Mouse (Mus musculus): Measurements from ENCODE around the gene Avp.

Avp gene

DNA sequence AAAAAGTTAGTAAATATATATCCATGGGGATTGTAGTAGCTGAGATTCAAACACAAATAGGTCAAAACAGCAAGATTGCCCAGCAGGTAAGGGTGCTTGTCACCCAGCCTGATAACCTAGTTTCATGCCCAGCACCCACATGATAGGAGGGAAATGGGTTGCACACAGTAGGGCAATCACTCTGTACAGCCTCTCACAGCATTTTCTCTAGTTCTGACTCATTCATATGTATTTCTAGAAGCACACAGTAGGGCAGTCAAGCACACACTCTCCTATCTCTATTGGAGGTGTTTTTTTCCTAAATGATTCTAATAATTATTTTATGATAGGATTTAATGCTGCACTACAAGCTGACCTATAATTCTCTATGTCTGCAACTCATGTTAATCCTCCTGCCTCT, 12.4 kb downstream of the Avp start:
- no peak for ATAC-seq (ENCODE audit: low TSS enrichment)

DNA sequence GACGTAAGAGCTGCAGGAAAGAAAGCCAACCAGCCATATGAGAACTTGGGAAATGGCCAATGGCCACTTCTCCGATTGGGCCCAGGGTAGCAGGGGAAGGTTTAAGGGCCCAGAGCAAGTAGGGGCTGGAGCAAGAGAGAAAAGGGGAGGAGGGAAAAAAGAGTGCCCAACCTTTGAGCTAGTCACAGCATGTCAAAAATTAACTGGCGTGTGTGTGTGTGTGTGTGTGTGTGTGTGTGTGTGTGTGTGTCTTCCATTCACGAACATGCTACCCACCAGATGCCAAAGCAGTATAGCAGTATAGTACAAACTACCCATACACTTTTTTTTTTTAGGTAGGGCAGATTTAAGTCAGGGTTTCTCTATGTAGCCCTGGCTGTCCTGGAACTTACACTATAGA, 13.4 kb downstream of the Avp start:
- ATAC-seq (ENCODE audit: low TSS enrichment), result no peak

- no peak for ATAC-seq (ENCODE audit: low TSS enrichment)
These were observed 17.4 kb downstream of the Avp start for GRCm38 (mm10) chr2:130564983-130565382.

GRCm38 (mm10) chr2:130564063-130564462, 18.3 kb downstream of the Avp start:
- ATAC-seq (ENCODE audit: low TSS enrichment), result 0 out of 2 replicates have a peak, but pooled peaks have one; percentile 1

DNA sequence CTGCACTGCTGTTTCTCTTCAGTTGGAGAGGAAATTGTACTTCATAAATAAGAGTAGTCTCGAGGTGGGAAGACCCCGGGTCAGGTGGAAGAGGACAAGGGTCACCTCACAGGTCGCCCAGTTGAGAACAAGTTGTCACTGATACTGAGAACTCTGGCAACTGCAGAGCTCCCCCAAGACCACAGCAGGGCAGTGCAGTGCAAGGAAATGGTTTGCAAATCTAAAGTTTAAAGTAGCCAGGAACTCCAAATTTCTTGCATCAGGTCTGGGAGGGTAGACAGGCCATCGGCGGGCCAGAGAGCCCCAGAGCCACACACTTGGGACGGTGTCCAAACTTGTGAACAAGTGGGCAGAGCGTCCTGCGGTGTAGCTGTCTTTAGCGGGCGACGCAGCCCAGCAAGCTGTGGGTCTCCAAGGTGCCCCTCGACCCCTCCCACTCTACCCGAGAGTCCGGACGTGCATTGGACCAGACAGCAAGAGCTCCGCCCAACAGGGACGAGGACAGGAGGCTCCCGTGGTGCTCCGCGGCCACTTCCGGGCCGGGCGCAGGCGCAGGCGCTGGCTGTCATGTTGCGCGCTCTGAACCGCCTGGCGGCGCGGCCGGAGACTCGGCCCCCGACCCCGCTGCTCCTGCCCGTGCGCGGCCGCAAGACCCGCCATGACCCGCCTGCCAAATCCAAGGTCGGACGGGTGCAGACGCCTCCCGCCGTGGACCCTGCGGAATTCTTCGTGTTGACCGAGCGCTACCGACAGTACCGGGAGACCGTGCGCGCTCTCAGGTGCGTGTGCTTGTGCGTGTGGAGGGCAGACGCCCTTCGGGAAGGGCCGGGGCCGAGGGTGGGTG, 18.9 kb downstream of the Avp start, which contains the start of gene Mrps26:
Mrps26 (plus strand) TSS at position 531 of the 844 bp plus-strand sequence.
- peak; percentile 97 for ATAC-seq (ENCODE audit: low TSS enrichment)

DNA sequence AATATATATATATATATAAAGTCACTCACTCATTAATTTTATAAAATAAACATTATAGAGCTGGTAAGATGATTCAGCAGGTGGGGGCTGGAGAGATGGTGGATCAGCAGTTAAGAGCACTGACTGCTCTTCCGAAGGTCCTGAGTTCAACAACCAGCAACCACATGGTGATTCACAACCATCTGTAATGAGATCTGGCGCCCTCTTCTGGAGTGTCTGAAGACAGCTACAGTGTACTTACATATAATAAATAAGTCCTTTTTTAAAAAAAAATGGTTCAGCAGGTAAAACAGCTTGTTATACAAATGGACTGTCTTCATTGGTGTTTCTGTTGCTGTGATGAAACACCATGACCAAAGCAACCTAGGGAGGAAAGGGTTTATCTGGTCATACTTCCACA, 24.3 kb downstream of the Avp start:
- no peak for ATAC-seq (ENCODE audit: low TSS enrichment)

- no peak for ATAC-seq (ENCODE audit: low TSS enrichment)
These were observed 24.9 kb downstream of the Avp start for GRCm38 (mm10) chr2:130557462-130557861.

GRCm38 (mm10) chr2:130556292-130556691, 26.1 kb downstream of the Avp start:
- ATAC-seq (ENCODE audit: low TSS enrichment), result no peak

- no peak for ATAC-seq (ENCODE audit: low TSS enrichment)
These were observed 27.5 kb downstream of the Avp start for GRCm38 (mm10) chr2:130554841-130555240.

DNA sequence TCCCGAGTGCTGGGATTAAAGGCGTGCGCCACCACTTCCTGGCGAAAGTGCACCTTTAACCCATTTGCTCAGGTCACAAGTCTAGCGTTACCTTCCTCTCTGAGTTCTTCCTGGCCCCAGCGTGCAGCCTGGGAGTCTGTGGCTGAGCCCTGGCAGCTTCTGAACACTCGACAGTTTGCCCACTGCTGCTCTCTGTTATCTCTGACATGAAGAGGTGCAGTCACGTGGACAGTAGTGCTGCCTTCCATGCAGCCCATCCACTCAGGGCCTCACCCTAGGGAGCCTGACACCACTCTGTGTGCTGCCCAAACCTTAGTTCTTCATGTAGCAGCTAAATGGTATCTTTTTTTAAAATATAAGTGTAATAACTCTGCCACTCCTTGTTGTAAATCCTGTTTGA, 35.4 kb downstream of the Avp start:
- no peak for ATAC-seq (ENCODE audit: low TSS enrichment)

DNA sequence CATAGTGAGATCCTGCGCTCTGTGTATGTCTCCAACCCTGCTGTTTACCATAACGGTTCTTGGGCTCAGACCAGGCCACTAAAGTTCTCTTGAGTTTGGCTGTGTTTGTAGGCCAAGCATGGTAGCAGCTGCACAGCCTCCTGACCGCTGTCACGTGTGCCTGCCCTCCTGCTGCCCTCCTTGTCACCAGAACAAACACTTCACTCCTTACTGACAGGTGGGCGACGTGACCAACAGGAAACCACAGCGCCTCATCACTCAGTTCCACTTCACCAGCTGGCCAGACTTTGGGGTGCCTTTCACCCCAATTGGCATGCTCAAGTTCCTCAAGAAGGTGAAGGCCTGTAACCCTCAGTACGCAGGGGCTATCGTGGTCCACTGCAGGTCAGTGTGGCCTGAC, 42.1 kb downstream of the Avp start:
- no peak for ATAC-seq (ENCODE audit: low TSS enrichment)

DNA sequence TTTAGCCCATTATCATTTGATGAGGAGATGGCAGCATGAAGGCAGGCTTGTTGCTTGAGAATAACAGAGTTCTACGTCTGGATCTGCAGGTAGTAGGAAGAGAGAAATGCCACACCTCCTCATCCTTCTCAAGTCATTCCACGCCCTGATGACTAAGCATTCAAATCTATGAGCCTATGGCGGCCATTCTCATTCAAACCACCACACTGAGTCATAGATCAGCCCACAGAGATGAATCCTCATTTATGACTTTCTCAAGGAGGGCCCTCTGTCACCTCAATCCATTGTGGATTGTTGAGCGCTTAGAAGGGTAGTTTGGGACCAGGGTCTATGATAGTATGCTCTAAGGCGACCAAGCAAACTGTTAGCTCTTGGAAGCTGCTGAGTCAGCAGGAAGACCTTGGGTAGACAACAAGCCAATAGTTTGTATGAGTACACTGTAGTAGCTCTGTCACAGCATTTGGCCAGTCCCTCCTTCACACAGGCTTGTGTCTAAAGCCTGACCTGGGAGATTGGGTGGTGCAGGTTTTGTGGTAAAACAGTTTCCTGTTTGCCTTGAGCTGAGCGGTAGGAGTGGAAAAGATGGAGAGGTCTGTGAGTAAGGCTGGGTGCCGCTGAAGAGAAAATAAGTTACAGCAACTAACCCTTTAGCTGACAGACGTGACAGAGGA, 43.3 kb downstream of the Avp start:
- ATAC-seq (ENCODE audit: low TSS enrichment), result no peak

- ATAC-seq (ENCODE audit: low TSS enrichment), result no peak
These were observed 45.5 kb downstream of the Avp start for GRCm38 (mm10) chr2:130536890-130537289.

- no peak for ATAC-seq (ENCODE audit: low TSS enrichment)
These were observed 47.3 kb downstream of the Avp start for GRCm38 (mm10) chr2:130535017-130535416.

- no peak for ATAC-seq (ENCODE audit: low TSS enrichment)
These were observed 50.2 kb downstream of the Avp start for GRCm38 (mm10) chr2:130532201-130532600.

Data from frontal cortex, adult (tissue).